Mouse (Mus musculus): ENCODE results near the gene Msl1.

DNA sequence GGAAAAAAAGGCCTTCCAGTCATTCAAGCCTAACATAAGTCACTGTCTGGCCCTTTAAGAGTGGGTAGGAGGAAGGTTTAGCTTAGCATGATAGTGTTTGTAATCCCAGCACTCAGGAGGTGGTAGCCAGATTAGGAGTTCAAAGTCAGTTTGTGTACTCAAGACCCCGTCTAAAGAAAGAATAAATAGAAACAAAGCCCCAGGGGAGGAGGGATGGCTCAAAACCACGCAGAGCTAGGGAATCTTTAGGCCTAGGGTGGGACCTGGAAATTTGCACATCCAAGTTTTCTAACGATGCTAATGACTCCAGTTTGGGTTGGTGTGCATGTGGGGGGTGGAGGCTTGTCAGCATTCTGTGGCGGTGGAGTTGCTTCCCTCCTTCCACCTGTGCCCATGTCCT is 3.2 kb upstream of the Msl1 start:
- TF ChIP-seq EP300 (optimal IDR thresholded peaks at IDR 0.05): no peak
- TF ChIP-seq CTCF (IDR thresholded peaks at IDR 0.05; ENCODE audit: low read depth): no peak

Data from stomach, postnatal 0 days (tissue).